9 mouse cellular contexts compared by ENCODE assay signal in the genomic region with DNA sequence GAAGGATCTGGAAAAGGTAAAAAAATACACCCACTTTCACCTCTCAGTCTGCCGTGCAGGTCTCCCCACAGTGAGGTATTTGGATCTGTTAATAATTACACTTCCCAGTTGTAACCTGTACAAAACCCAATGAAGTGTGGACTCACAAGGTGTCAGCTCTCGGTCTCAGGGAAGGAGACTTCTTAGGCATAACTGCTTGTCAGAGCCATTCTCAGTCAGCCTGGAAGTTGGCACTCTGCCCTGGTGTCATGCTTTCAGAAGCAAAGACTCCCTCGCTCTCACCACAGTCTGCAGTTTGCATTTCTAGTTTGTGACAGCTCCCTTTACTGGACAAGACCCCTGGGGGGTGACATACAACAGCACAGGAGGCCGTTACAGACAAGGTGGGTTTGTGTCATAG. TPM values are rescaled to one million over a fixed set of nuclear protein-coding genes. Genes with fewer than 3 reads are reported as not detected.
A peak's percentile ranks its signal among the peaks of the same experiment; 100 is the strongest.
DNase-seq lines count a peak whose midpoint lies in the region; ATAC-seq lines count a peak whose summit lies in the region.
"Had no signal": no experiment of that assay in that cellular context is flagged by ENCODE, and none has a peak within 500 bp of the region (broad histone marks: within the 10 kb centered on the region; RNA-seq: fewer than 3 reads in every experiment).

No protein-coding gene starts in this region.

- no peak overlapping the region for H3K9ac ChIP-seq in heart, embryonic 16.5 days (ENCODE audit: low read length)

- H3K4me1 ChIP-seq in heart, embryonic 16.5 days (ENCODE audit: control insufficient read depth, insufficient read depth, low read length), result peaks cover 44% of the 10 kb centered on the region

- H3K4me3 ChIP-seq in heart, embryonic 16.5 days (ENCODE audit: low read length), result no peak overlapping the region

- no peak overlapping the region for H3K4me2 ChIP-seq in heart, embryonic 16.5 days (ENCODE audit: low read depth, low read length)

- 0 out of 2 replicates have a peak, but pooled peaks have one; percentile 49 for ATAC-seq in heart, embryonic 16.5 days (replicated peaks; ENCODE audit: extremely low read depth, insufficient read depth, low FRiP score)

- peak; percentile 84 for DNase-seq in left cerebral cortex, postnatal 4 days
- DNase-seq in left cerebral cortex, postnatal 14 days (ENCODE audit: low spot score in 2 of 2), result no peak
- DNase-seq in cerebellum, adult 11-12 months, result peak; percentile 38
- DNase-seq in kidney, postnatal 25 days, result peak; percentile 95 to 97
- no peak for DNase-seq in frontal cortex, postnatal 36 days (ENCODE audit: low spot score in 2 of 2)
- DNase-seq in frontal cortex, adult 2 months (ENCODE audit: extremely low spot score in 1 of 2, low spot score in 1 of 2), result no peak
- no peak for DNase-seq in layer of hippocampus, adult 18-20 months (ENCODE audit: low spot score in 2 of 2)

- no peaks in the 10 kb centered on the region for H3K36me3 ChIP-seq in heart, embryonic 16.5 days (ENCODE audit: control insufficient read depth, insufficient read depth)

- intact Hi-C loops in left cerebral cortex, postnatal 4 days (cut with DNase I), result no loop called here
- intact Hi-C loops in left cerebral cortex, postnatal 14 days (cut with DNase I), result no loop called here

- H3K27me3 ChIP-seq in heart, embryonic 16.5 days (ENCODE audit: control insufficient read depth, insufficient read depth, low read length), result no peaks in the 10 kb centered on the region

- H3K27ac ChIP-seq in heart, embryonic 16.5 days (ENCODE audit: low read length), result peak overlapping the region; percentile 2; the same call in 1 of the 2 replicates

- H3K9me3 ChIP-seq in heart, embryonic 16.5 days (replicated peaks; ENCODE audit: control insufficient read depth, low read length), result no peaks in the 10 kb centered on the region

- WGBS in heart, embryonic 16.5 days, result 22% methylated on average over 4 of the region's 4 CpGs

RNA-seq across cellular contexts. Expression of a gene that starts 15.5 kb away (rescaled TPM):
- total RNA-seq in left cerebral cortex, postnatal 4 days (2021), result 100 to 1,000 TPM; 182 to 185 TPM
- total RNA-seq in left cerebral cortex, postnatal 14 days (2021), result 100 to 1,000 TPM; 120 to 122 TPM
- 40.4 and 49.9 TPM in 2 replicates for polyA plus RNA-seq in heart, embryonic 16.5 days (2015; fragmentation: Nextera tagmentation; extraction: Ambion mirVana)
- 87.0 and 90.3 TPM in 2 replicates for polyA plus RNA-seq in frontal cortex, adult 2 months (2012; rRNA removed)
- total RNA-seq in layer of hippocampus, adult 18-20 months (2021), result 100 to 1,000 TPM; 101 to 105 TPM

RNA-seq across cellular contexts. Expression of a gene that starts 16.8 kb away (rescaled TPM):
- total RNA-seq in left cerebral cortex, postnatal 4 days (2021), result 10 to 100 TPM; 24.6 to 30.6 TPM
- 10 to 100 TPM; 12.9 to 15.9 TPM for total RNA-seq in left cerebral cortex, postnatal 14 days (2021)
- 2.9 and 3.3 TPM in 2 replicates for polyA plus RNA-seq in heart, embryonic 16.5 days (2015; fragmentation: Nextera tagmentation; extraction: Ambion mirVana)
- 12.6 and 14.0 TPM in 2 replicates for polyA plus RNA-seq in frontal cortex, adult 2 months (2012; rRNA removed)
- total RNA-seq in layer of hippocampus, adult 18-20 months (2021), result 10 to 100 TPM; 18.5 to 21.0 TPM
- total RNA-seq: MEL had no signal

Comparison
In these comparisons a context has a peak if more than half of its experiments do, and no peak if none do; other contexts are left out.
1. DNase-seq: peak in left cerebral cortex, postnatal 4 days (single experiment), cerebellum, adult 11-12 months (single experiment) and kidney, postnatal 25 days (2 of 2); none in left cerebral cortex, postnatal 14 days (0 of 2), frontal cortex, postnatal 36 days (0 of 2), frontal cortex, adult 2 months (0 of 2) and layer of hippocampus, adult 18-20 months (0 of 2).